Mouse (Mus musculus) thymus, adult 2 months (tissue): ENCODE data around the gene Spsb2. TPM values are rescaled to one million over a fixed set of nuclear protein-coding genes. Genes with fewer than 3 reads are reported as not detected.
A peak's percentile ranks its signal among the peaks of the same experiment; 100 is the strongest.

ENCODE experiments used
- DNase-seq: peaks from one replicate; pipeline ENCODE4 v3.0.0; 2021
- H3K27ac ChIP-seq: fragments of 200-500 bp; 2 replicates; pipeline ENCODE4 v1.5.1; 2012; ENCODE audit warnings: low read length, control low read depth; ENCODE audit not compliant: control insufficient read depth, insufficient read depth
- H3K27me3 ChIP-seq: fragments of 200-500 bp; 2 replicates; pipeline ENCODE4 v1.6.1; 2012; ENCODE audit warnings: mild to moderate bottlenecking, low read length, moderate library complexity, mixed read lengths; ENCODE audit not compliant: control insufficient read depth, insufficient read depth
- H3K36me3 ChIP-seq: fragments of 200-500 bp; 2 replicates; pipeline ENCODE4 v1.6.1; 2012; ENCODE audit warnings: mild to moderate bottlenecking, low read length, moderate library complexity; ENCODE audit not compliant: control insufficient read depth, insufficient read depth
- H3K4me1 ChIP-seq: fragments of 200-500 bp; replicated peaks from 2 replicates; pipeline ENCODE4 v1.6.1; 2012; ENCODE audit warnings: low read length; ENCODE audit not compliant: control insufficient read depth, insufficient read depth
- H3K4me3 ChIP-seq: fragments of 200-500 bp; 2 replicates; pipeline ENCODE4 v1.5.1; 2012; ENCODE audit warnings: mild to moderate bottlenecking, low read length, control low read depth, moderate library complexity; ENCODE audit not compliant: control insufficient read depth, insufficient read depth
- CTCF ChIP-seq: fragments of 200-500 bp; IDR thresholded peaks from 2 replicates; pipeline ENCODE4 v1.5.1; 2012; ENCODE audit warnings: mild to moderate bottlenecking, control low read depth, low read length, moderate library complexity, borderline replicate concordance; ENCODE audit not compliant: control insufficient read depth, poor library complexity, insufficient read depth; ENCODE audit errors: extremely low read depth
- POLR2A ChIP-seq: fragments of 200-500 bp; IDR thresholded peaks from 2 replicates; pipeline ENCODE4 v1.6.1; 2012; ENCODE audit warnings: mild to moderate bottlenecking, low read length, control low read depth, moderate library complexity; ENCODE audit not compliant: control insufficient read depth, poor library complexity, insufficient read depth; ENCODE audit errors: extremely low read depth
- WGBS: fragments of 180-500 bp; shearing (Covaris S2); methylation state at CpG from one replicate; pipeline ENCODE4 v1.1.7; 2018; 5-methylcytosine and 5-hydroxymethylcytosine counted together
- polyA plus RNA-seq: library from polyadenylated mRNA; depleted of rRNA; stranded (reverse); fragments of >200 nt; gene quantifications from 2 replicates; pipeline ENCODE4 v1.2.3, GENCODE M21; 2012

The Spsb2 gene
- polyA plus RNA-seq, 1 experiment, result 8.1 TPM

GRCm38 (mm10) chr6:124840241-124841167 lies 32.0 kb downstream of the Spsb2 start, which contains the start of gene Gnb3:
Gnb3 (minus strand) TSS chr6:124840275.
- TF ChIP-seq POLR2A (no peak), CTCF (no peak)
- WGBS, result 50% methylated on average over 15 of the region's 15 CpGs
- no peak for DNase-seq
- H3K36me3 ChIP-seq, result 0 out of 2 replicates have a peak, but pooled peaks cover under 1% of the 10 kb centered on the region
- H3K27ac ChIP-seq, result no peak within 1 kb of the TSS
- no peak within 1 kb of the TSS for H3K4me3 ChIP-seq
- no peaks in the 10 kb centered on the region for H3K4me1 ChIP-seq
- H3K27me3 ChIP-seq, result no peaks in the 10 kb centered on the region

- TF ChIP-seq POLR2A (no peak), CTCF (peak; percentile 58; the same call in 1 of the 2 replicates)
- 22% methylated on average over 9 of the region's 9 CpGs for WGBS
- no peak overlapping the region for H3K4me3 ChIP-seq
- H3K27ac ChIP-seq, result no peak overlapping the region
- peak; percentile 96 for DNase-seq
- no peaks in the 10 kb centered on the region for H3K36me3 ChIP-seq
- peaks cover 2% of the 10 kb centered on the region for H3K4me1 ChIP-seq
- H3K27me3 ChIP-seq, result no peaks in the 10 kb centered on the region
These were observed 38.8 kb downstream of the Spsb2 start for GRCm38 (mm10) chr6:124847305-124847704.

DNA sequence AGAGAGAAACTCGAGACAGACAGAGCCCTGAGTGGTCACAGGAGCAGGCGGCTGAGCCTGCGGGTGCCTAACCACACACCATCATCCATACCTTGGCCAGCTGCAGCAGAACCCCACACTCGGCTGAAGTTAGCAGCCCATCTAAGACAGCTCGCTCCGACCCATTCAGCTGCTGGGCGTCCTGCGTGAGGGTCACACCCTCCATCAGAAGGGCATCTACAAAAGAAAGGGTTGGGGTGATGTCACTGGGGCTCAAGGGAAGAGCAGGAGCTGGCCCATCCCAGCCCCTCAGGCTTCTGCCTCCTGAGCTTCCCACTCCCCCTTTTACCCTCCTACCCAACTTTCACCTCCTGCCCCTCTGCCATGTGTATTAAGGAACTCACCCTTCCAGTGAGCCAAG lies 42.1 kb downstream of the Spsb2 start:
- no peak for DNase-seq
- TF ChIP-seq POLR2A (no peak), CTCF (no peak)
- 62% methylated on average over 8 of the region's 8 CpGs for WGBS
- Histone ChIP-seq H3K36me3 (no peaks in the 10 kb centered on the region), H3K27me3 (no peaks in the 10 kb centered on the region), H3K4me3 (no peak overlapping the region), H3K4me1 (peaks cover 9% of the 10 kb centered on the region), H3K27ac (no peak overlapping the region)

DNA sequence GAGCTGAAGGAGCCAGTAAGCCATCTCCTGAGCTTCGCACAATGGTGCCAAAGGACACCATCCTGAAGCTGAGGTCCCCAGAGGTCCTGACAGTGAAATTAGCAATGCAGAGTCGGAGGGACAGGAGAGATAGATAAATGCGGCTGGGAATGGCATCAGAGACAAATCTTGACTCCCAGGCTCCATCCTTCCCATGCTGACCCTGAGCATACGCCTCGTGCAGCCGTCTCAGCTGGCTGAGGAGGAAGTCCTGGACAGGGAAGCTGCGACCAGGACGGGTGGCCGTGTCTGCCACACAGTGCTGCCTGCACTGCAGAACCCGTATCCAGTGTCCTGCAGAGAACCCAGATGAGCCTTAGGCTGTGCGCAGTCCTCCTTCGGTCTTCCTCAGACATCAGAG lies 46.2 kb downstream of the Spsb2 start:
- no peak for DNase-seq
- H3K4me1 ChIP-seq, result peaks cover 26% of the 10 kb centered on the region
- H3K27me3 ChIP-seq, result no peaks in the 10 kb centered on the region
- no peak overlapping the region; the same call in 1 of the 2 replicates for H3K27ac ChIP-seq
- 90% methylated on average over 12 of the region's 12 CpGs for WGBS
- no peak overlapping the region for H3K4me3 ChIP-seq
- no peaks in the 10 kb centered on the region for H3K36me3 ChIP-seq
- TF ChIP-seq CTCF, result no peak
- no peak for TF ChIP-seq POLR2A

DNA sequence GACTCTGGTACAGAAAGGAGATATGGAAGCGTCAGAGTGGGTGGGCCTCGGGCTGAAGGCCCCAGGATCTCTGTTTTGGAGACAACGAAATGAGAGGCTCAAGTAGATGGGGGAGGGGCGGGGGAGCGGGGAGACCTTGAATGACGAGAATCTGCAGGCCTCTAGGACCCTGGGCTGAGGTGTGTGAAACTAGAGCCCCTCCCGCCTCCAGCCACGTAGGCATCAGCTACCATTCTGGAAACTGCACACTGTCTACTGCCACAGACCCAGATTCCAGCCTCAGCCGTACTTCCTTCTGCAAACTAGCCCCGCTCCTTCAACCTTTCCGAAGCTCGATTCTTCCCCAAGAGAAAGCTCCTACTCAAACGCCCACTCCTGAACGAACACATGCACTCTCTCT lies 47.9 kb downstream of the Spsb2 start:
- Histone ChIP-seq H3K36me3 (no peaks in the 10 kb centered on the region), H3K27me3 (no peaks in the 10 kb centered on the region), H3K4me3 (no peak overlapping the region), H3K4me1 (peaks cover 41% of the 10 kb centered on the region), H3K27ac (no peak overlapping the region)
- TF ChIP-seq CTCF (no peak), POLR2A (no peak)
- WGBS, result 34% methylated on average over 14 of the region's 14 CpGs
- DNase-seq, result no peak

DNA sequence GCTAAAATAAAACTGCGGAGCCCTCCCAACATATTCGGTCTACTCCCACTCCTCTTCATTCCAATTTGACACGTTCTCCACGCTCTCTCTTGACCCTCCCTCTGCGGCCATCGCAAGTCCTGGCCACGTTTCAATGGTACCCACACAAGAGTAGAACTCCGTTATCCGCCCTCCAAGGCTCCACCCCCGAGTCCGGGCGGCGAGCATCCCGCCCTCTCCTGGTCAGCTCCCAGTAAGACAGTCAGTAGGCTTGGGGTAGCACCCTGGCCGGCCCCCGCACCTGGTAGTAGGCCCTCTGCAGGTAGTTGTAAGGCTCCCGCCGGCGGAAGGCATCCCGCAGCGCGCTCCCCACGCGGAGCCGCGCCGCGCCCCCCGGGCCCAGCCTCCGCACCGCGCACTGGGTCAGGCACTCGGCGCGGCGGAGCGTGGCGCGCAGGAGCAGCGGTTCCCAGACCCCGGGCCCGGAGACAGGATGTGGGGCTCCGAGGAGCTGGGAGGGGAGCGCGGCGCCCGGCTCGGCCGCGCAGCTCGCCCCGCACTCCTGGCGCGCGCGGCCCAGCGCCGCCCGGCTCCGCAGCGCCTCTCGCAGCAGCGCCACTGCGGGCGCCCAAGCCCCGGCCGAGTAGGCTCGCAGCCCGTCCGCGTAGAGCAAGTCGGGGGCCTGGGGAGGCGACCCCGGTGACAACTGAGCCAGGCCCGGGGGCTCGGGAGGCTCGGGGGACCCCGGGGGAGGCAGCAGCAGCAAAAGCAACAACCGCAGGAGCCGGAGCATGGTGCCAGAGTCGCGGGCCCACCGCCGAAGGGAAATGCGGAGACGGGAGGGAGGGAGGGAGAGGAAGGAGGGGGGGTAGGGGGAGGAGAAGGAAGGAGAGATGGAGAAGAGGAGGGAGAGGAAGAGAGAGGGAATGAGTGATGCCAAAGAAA lies 48.7 kb downstream of the Spsb2 start, which contains the start of gene P3h3:
Gene P3h3 (minus strand): TSS at position 837 of the 924 bp plus-strand sequence.
- under 1% methylated on average over 85 of the region's 86 CpGs for WGBS
- TF ChIP-seq CTCF (peak; percentile 85), POLR2A (peak; percentile 38; the same call in 1 of the 2 replicates)
- Histone ChIP-seq H3K27ac (no peak within 1 kb of the TSS), H3K4me1 (peaks cover 50% of the 10 kb centered on the region), H3K27me3 (no peaks in the 10 kb centered on the region), H3K4me3 (peak within 1 kb of the TSS; percentile 51), H3K36me3 (no peaks in the 10 kb centered on the region)
- DNase-seq, result peak; percentile 81
